Mouse (Mus musculus): ENCODE measurements around the gene Creb3l1. TPM values are rescaled to one million over a fixed set of nuclear protein-coding genes. Genes with fewer than 3 reads are reported as not detected.

The Creb3l1 gene
- polyA plus RNA-seq, 1 experiment from 2014 or later, result 1.3 TPM

- Histone ChIP-seq H3K4me3 (replicated peaks; ENCODE audit: low read length) (no peak overlapping the region), H3K4me2 (ENCODE audit: low read length) (no peak overlapping the region), H3K27ac (ENCODE audit: low read length) (no peak overlapping the region), H3K27me3 (replicated peaks; ENCODE audit: control insufficient read depth, insufficient read depth, low read length) (peaks cover 22% of the 10 kb centered on the region), H3K9me3 (ENCODE audit: control insufficient read depth, low read length) (no peaks in the 10 kb centered on the region), H3K36me3 (ENCODE audit: control insufficient read depth, insufficient read depth) (no peaks in the 10 kb centered on the region), H3K4me1 (replicated peaks; ENCODE audit: control insufficient read depth, insufficient read depth, low read length) (peaks cover 21% of the 10 kb centered on the region), H3K9ac (replicated peaks; ENCODE audit: low read depth, low read length) (no peak overlapping the region)
- WGBS, result 83% methylated on average over 4 of the region's 4 CpGs
- ATAC-seq, result no peak
These were observed 46.3 kb downstream of the Creb3l1 start for GRCm38 (mm10) chr2:91977960-91978359.

- Histone ChIP-seq H3K4me2 (ENCODE audit: low read length) (peak within 1 kb of the TSS; percentile 56), H3K9ac (replicated peaks; ENCODE audit: low read depth, low read length) (peak within 1 kb of the TSS; percentile 53), H3K27me3 (replicated peaks; ENCODE audit: control insufficient read depth, insufficient read depth, low read length) (peaks cover 22% of the 10 kb centered on the region), H3K4me3 (replicated peaks; ENCODE audit: low read length) (peak within 1 kb of the TSS; percentile 42), H3K36me3 (ENCODE audit: control insufficient read depth, insufficient read depth) (no peaks in the 10 kb centered on the region), H3K4me1 (replicated peaks; ENCODE audit: control insufficient read depth, insufficient read depth, low read length) (peaks cover 38% of the 10 kb centered on the region), H3K9me3 (ENCODE audit: control insufficient read depth, low read length) (no peaks in the 10 kb centered on the region), H3K27ac (ENCODE audit: low read length) (no peak within 1 kb of the TSS)
- WGBS, result under 1% methylated on average over 75 of the region's 79 CpGs
- peak; percentile 41 for ATAC-seq
These were observed 48.4 kb downstream of the Creb3l1 start, which contains the start of gene Dgkz for GRCm38 (mm10) chr2:91975581-91976541. Dgkz (minus strand) TSS chr2:91975864.

- Histone ChIP-seq H3K36me3 (ENCODE audit: control insufficient read depth, insufficient read depth) (no peaks in the 10 kb centered on the region), H3K9me3 (ENCODE audit: control insufficient read depth, low read length) (no peaks in the 10 kb centered on the region), H3K4me3 (replicated peaks; ENCODE audit: low read length) (no peak overlapping the region), H3K4me1 (replicated peaks; ENCODE audit: control insufficient read depth, insufficient read depth, low read length) (peaks cover 36% of the 10 kb centered on the region), H3K27ac (ENCODE audit: low read length) (no peak overlapping the region), H3K27me3 (replicated peaks; ENCODE audit: control insufficient read depth, insufficient read depth, low read length) (peaks cover 22% of the 10 kb centered on the region), H3K4me2 (ENCODE audit: low read length) (peak overlapping the region; percentile 17), H3K9ac (replicated peaks; ENCODE audit: low read depth, low read length) (no peak overlapping the region)
- ATAC-seq, result no peak
- WGBS, result 22% methylated on average over 7 of the region's 7 CpGs
These were observed 50.7 kb downstream of the Creb3l1 start for GRCm38 (mm10) chr2:91973416-91974135.

GRCm38 (mm10) chr2:91972121-91972566 lies 52.2 kb downstream of the Creb3l1 start:
- Histone ChIP-seq H3K36me3 (ENCODE audit: control insufficient read depth, insufficient read depth) (no peaks in the 10 kb centered on the region), H3K27me3 (replicated peaks; ENCODE audit: control insufficient read depth, insufficient read depth, low read length) (peaks cover 21% of the 10 kb centered on the region), H3K4me2 (ENCODE audit: low read length) (peak overlapping the region; percentile 43), H3K9ac (replicated peaks; ENCODE audit: low read depth, low read length) (no peak overlapping the region), H3K4me1 (replicated peaks; ENCODE audit: control insufficient read depth, insufficient read depth, low read length) (peaks cover 33% of the 10 kb centered on the region), H3K27ac (ENCODE audit: low read length) (no peak overlapping the region; the same call in 1 of the 2 replicates), H3K9me3 (ENCODE audit: control insufficient read depth, low read length) (no peaks in the 10 kb centered on the region), H3K4me3 (replicated peaks; ENCODE audit: low read length) (no peak overlapping the region)
- ATAC-seq, result no peak
- 40% methylated on average over 13 of the region's 13 CpGs for WGBS

- Histone ChIP-seq H3K36me3 (ENCODE audit: control insufficient read depth, insufficient read depth) (no peaks in the 10 kb centered on the region), H3K4me3 (replicated peaks; ENCODE audit: low read length) (peak overlapping the region; percentile 7; the same call in 1 of the 2 replicates), H3K9ac (replicated peaks; ENCODE audit: low read depth, low read length) (peak overlapping the region; percentile 43), H3K27ac (ENCODE audit: low read length) (peak overlapping the region; percentile 81), H3K27me3 (replicated peaks; ENCODE audit: control insufficient read depth, insufficient read depth, low read length) (peaks cover 14% of the 10 kb centered on the region), H3K9me3 (ENCODE audit: control insufficient read depth, low read length) (no peaks in the 10 kb centered on the region), H3K4me2 (ENCODE audit: low read length) (peak overlapping the region; percentile 43), H3K4me1 (replicated peaks; ENCODE audit: control insufficient read depth, insufficient read depth, low read length) (peaks cover 33% of the 10 kb centered on the region)
- peak; percentile 77 for ATAC-seq
- 7% methylated on average over 20 of the region's 21 CpGs for WGBS
These were observed 52.8 kb downstream of the Creb3l1 start for GRCm38 (mm10) chr2:91971231-91972097.

GRCm38 (mm10) chr2:91967962-91968361 lies 56.3 kb downstream of the Creb3l1 start:
- no peaks in the 10 kb centered on the region for H3K9me3 ChIP-seq (ENCODE audit: control insufficient read depth, low read length)
- WGBS, result 73% methylated on average over 11 of the region's 11 CpGs
- H3K4me2 ChIP-seq (ENCODE audit: low read length), result no peak overlapping the region
- H3K4me3 ChIP-seq (replicated peaks; ENCODE audit: low read length), result no peak overlapping the region
- ATAC-seq, result no peak
- no peaks in the 10 kb centered on the region for H3K27me3 ChIP-seq (replicated peaks; ENCODE audit: control insufficient read depth, insufficient read depth, low read length)
- H3K36me3 ChIP-seq (ENCODE audit: control insufficient read depth, insufficient read depth), result no peaks in the 10 kb centered on the region
- H3K9ac ChIP-seq (replicated peaks; ENCODE audit: low read depth, low read length), result no peak overlapping the region
- peaks cover 19% of the 10 kb centered on the region for H3K4me1 ChIP-seq (replicated peaks; ENCODE audit: control insufficient read depth, insufficient read depth, low read length)
- H3K27ac ChIP-seq (ENCODE audit: low read length), result no peak overlapping the region

GRCm38 (mm10) chr2:91966367-91966766 lies 57.9 kb downstream of the Creb3l1 start:
- H3K4me2 ChIP-seq (ENCODE audit: low read length), result no peak overlapping the region
- WGBS, result 88% methylated on average over 5 of the region's 5 CpGs
- no peaks in the 10 kb centered on the region for H3K27me3 ChIP-seq (replicated peaks; ENCODE audit: control insufficient read depth, insufficient read depth, low read length)
- no peak overlapping the region for H3K4me3 ChIP-seq (replicated peaks; ENCODE audit: low read length)
- peaks cover 21% of the 10 kb centered on the region for H3K4me1 ChIP-seq (replicated peaks; ENCODE audit: control insufficient read depth, insufficient read depth, low read length)
- H3K36me3 ChIP-seq (ENCODE audit: control insufficient read depth, insufficient read depth), result no peaks in the 10 kb centered on the region
- ATAC-seq, result no peak
- no peak overlapping the region for H3K9ac ChIP-seq (replicated peaks; ENCODE audit: low read depth, low read length)
- H3K9me3 ChIP-seq (ENCODE audit: control insufficient read depth, low read length), result no peaks in the 10 kb centered on the region
- H3K27ac ChIP-seq (ENCODE audit: low read length), result no peak overlapping the region

- H3K36me3 ChIP-seq (ENCODE audit: control insufficient read depth, insufficient read depth), result no peaks in the 10 kb centered on the region
- H3K4me3 ChIP-seq (replicated peaks; ENCODE audit: low read length), result no peak overlapping the region; the same call in 1 of the 2 replicates
- ATAC-seq, result no peak
- H3K4me1 ChIP-seq (replicated peaks; ENCODE audit: control insufficient read depth, insufficient read depth, low read length), result peaks cover 13% of the 10 kb centered on the region
- H3K27me3 ChIP-seq (replicated peaks; ENCODE audit: control insufficient read depth, insufficient read depth, low read length), result no peaks in the 10 kb centered on the region
- no peaks in the 10 kb centered on the region for H3K9me3 ChIP-seq (ENCODE audit: control insufficient read depth, low read length)
- 21% methylated on average over 20 of the region's 20 CpGs for WGBS
- no peak overlapping the region for H3K9ac ChIP-seq (replicated peaks; ENCODE audit: low read depth, low read length)
- H3K4me2 ChIP-seq (ENCODE audit: low read length), result peak overlapping the region; percentile 19
- no peak overlapping the region for H3K27ac ChIP-seq (ENCODE audit: low read length)
These were observed 58.9 kb downstream of the Creb3l1 start for GRCm38 (mm10) chr2:91965417-91965816.

All from forebrain, embryonic 16.5 days (tissue).